Comparison of ENCODE assay signal across 7 mouse cellular contexts in the genomic region with DNA sequence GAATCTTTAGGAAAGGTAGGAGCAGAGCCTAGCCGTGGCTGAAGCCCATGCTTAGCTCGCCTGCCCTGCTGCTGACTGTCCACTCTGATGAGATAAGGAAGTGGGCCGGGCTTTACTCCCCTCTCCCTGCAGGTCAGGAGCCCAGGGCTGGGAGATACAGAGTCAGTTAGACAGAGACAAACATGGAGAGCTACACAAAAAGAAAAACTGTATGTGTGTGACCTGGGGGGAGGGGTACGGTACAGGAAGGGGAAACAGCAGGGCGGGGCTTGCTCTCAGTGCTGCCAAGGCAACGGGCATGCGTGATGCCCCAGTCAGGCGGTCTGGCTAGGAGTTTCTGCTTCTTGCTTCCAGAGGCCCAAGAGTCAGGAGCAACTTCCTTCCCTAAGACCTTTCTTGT. TPM values are rescaled to one million over a fixed set of nuclear protein-coding genes. Genes with fewer than 3 reads are reported as not detected.
DNase-seq lines count a peak whose midpoint lies in the region; ATAC-seq and TF ChIP-seq lines count a peak whose summit lies in the region.

No protein-coding gene starts in this region.

- H3K4me2 ChIP-seq in heart, embryonic 13.5 days, result peak overlapping the region; percentile 56
- H3K4me2 ChIP-seq in midbrain, embryonic 14.5 days (ENCODE audit: low read length), result no peak overlapping the region

- DNase-seq in testis, postnatal 14 days (ENCODE audit: low spot score), result no peak
- DNase-seq in limb, embryonic 10.5 days (ENCODE audit: low spot score), result no peak
- DNase-seq in skeletal muscle tissue, adult 2 months (ENCODE audit: low read depth, low spot score), result peak; percentile 30
- DNase-seq in midbrain, embryonic 14.5 days, result no peak
- no peak for DNase-seq in cerebellum, adult 2 months

- H3K4me1 ChIP-seq in testis, adult 2 months (ENCODE audit: control insufficient read depth, insufficient read depth, low read length), result no peaks in the 10 kb centered on the region; the same call in 1 of the 2 replicates
- peaks cover 52% of the 10 kb centered on the region for H3K4me1 ChIP-seq in heart, embryonic 13.5 days
- H3K4me1 ChIP-seq in limb, embryonic 10.5 days, result peaks cover 10% of the 10 kb centered on the region
- H3K4me1 ChIP-seq in midbrain, embryonic 14.5 days (ENCODE audit: control insufficient read depth, insufficient read depth, low read length), result no peaks in the 10 kb centered on the region
- H3K4me1 ChIP-seq in cerebellum, adult 2 months (ENCODE audit: control insufficient read depth, insufficient read depth, low read length), result peaks cover 3% of the 10 kb centered on the region

- H3K36me3 ChIP-seq in testis, adult 2 months (ENCODE audit: control insufficient read depth, insufficient read depth, low read length), result peaks cover 2% of the 10 kb centered on the region
- H3K36me3 ChIP-seq in heart, embryonic 13.5 days, result peaks cover 65% of the 10 kb centered on the region
- peaks cover 97% of the 10 kb centered on the region for H3K36me3 ChIP-seq in limb, embryonic 10.5 days
- H3K36me3 ChIP-seq in midbrain, embryonic 14.5 days (ENCODE audit: control insufficient read depth, insufficient read depth, low read length), result peaks cover 77% of the 10 kb centered on the region

- 0 out of 2 replicates have a peak, but pooled peaks have one; percentile 11 for ATAC-seq in heart, embryonic 13.5 days (ENCODE audit: extremely low read depth, insufficient number of reproducible peaks, low FRiP score, low TSS enrichment)
- no peak for ATAC-seq in midbrain, embryonic 14.5 days (ENCODE audit: low FRiP score, low TSS enrichment)

- TF ChIP-seq CTCF in testis, adult 2 months (IDR thresholded peaks at IDR 0.05; ENCODE audit: control insufficient read depth, insufficient read depth, insufficient replicate concordance, low read depth, low read length), result no peak
- no peak for TF ChIP-seq CTCF in cerebellum, adult 2 months (IDR thresholded peaks at IDR 0.05; ENCODE audit: borderline replicate concordance, insufficient read depth, low read depth, low read length)

- H3K9ac ChIP-seq in heart, embryonic 13.5 days, result peak overlapping the region; percentile 68
- H3K9ac ChIP-seq in midbrain, embryonic 14.5 days (replicated peaks; ENCODE audit: low read length), result no peak overlapping the region

- no peaks in the 10 kb centered on the region for H3K27me3 ChIP-seq in testis, adult 2 months (ENCODE audit: control insufficient read depth, insufficient read depth, low read length)
- H3K27me3 ChIP-seq in heart, embryonic 13.5 days (replicated peaks), result no peaks in the 10 kb centered on the region
- H3K27me3 ChIP-seq in limb, embryonic 10.5 days (ENCODE audit: low read depth, poor library complexity, severe bottlenecking), result no peaks in the 10 kb centered on the region
- H3K27me3 ChIP-seq in midbrain, embryonic 14.5 days (ENCODE audit: control insufficient read depth, insufficient read depth, low read length), result no peaks in the 10 kb centered on the region
- H3K27me3 ChIP-seq in cerebellum, adult 2 months (ENCODE audit: control insufficient read depth, insufficient read depth, low read length), result no peaks in the 10 kb centered on the region

- WGBS in heart, embryonic 13.5 days, result 16% methylated on average over 8 of the region's 8 CpGs
- WGBS in limb, embryonic 10.5 days, result 75% methylated on average over 8 of the region's 8 CpGs
- 86% methylated on average over 8 of the region's 8 CpGs for WGBS in midbrain, embryonic 14.5 days
- 73% methylated on average over 8 of the region's 8 CpGs for WGBS in cerebellum, adult 2 months

- no peaks in the 10 kb centered on the region for H3K9me3 ChIP-seq in heart, embryonic 13.5 days
- no peaks in the 10 kb centered on the region for H3K9me3 ChIP-seq in limb, embryonic 10.5 days (replicated peaks)
- no peaks in the 10 kb centered on the region for H3K9me3 ChIP-seq in midbrain, embryonic 14.5 days (ENCODE audit: control insufficient read depth, low read length)

- peak overlapping the region; percentile 32; the same call in 1 of the 2 replicates for H3K27ac ChIP-seq in testis, adult 2 months (ENCODE audit: control insufficient read depth, insufficient read depth, low read depth, low read length)
- H3K27ac ChIP-seq in heart, embryonic 13.5 days (replicated peaks), result peak overlapping the region; percentile 92
- H3K27ac ChIP-seq in limb, embryonic 10.5 days, result peak overlapping the region; percentile 50; the same call in 1 of the 2 replicates
- no peak overlapping the region for H3K27ac ChIP-seq in midbrain, embryonic 14.5 days (replicated peaks; ENCODE audit: low read depth, low read length)
- H3K27ac ChIP-seq in cerebellum, adult 2 months (ENCODE audit: insufficient read depth, low read length), result no peak overlapping the region

- H3K4me3 ChIP-seq in testis, adult 2 months (ENCODE audit: control insufficient read depth, low read depth, low read length), result no peak overlapping the region
- peak overlapping the region; percentile 10 for H3K4me3 ChIP-seq in heart, embryonic 13.5 days
- no peak overlapping the region for H3K4me3 ChIP-seq in limb, embryonic 10.5 days
- no peak overlapping the region for H3K4me3 ChIP-seq in midbrain, embryonic 14.5 days (replicated peaks; ENCODE audit: low read depth, low read length)
- no peak overlapping the region for H3K4me3 ChIP-seq in cerebellum, adult 2 months (replicated peaks; ENCODE audit: insufficient read depth, low read depth, low read length)

- TF ChIP-seq POLR2A in testis, adult 2 months (IDR thresholded peaks at IDR 0.05; ENCODE audit: control insufficient read depth, low read depth, low read length), result no peak
- TF ChIP-seq POLR2A in cerebellum, adult 2 months (IDR thresholded peaks at IDR 0.05; ENCODE audit: borderline replicate concordance, insufficient read depth, low read length), result no peak

RNA-seq across cellular contexts. Expression of gene Ecm1, which starts 1.0 kb away (rescaled TPM):
- polyA plus RNA-seq in testis, adult 2 months (2012; rRNA removed), result 26.7 and 37.2 TPM in 2 replicates
- polyA plus RNA-seq in heart, embryonic 13.5 days (2015; fragmentation: Nextera tagmentation; extraction: Ambion mirVana), result 61.1 and 68.7 TPM in 2 replicates
- polyA plus RNA-seq in limb, embryonic 10.5 days (2016; fragmentation: Nextera tagmentation; extraction: Ambion mirVana), result 7.5 and 11.1 TPM in 2 replicates
- polyA plus RNA-seq in midbrain, embryonic 14.5 days (2014; fragmentation: Nextera tagmentation; extraction: Ambion mirVana), result 6.1 and 10.9 TPM in 2 replicates
- polyA plus RNA-seq in cerebellum, adult 2 months (2012; rRNA removed), result 14.3 and 14.7 TPM in 2 replicates

RNA-seq across cellular contexts. Expression of gene Tars2, which starts 19.6 kb away (rescaled TPM):
- 24.7 and 25.7 TPM in 2 replicates for polyA plus RNA-seq in testis, adult 2 months (2012; rRNA removed)
- polyA plus RNA-seq in heart, embryonic 13.5 days (2015; fragmentation: Nextera tagmentation; extraction: Ambion mirVana), result 39.5 and 40.0 TPM in 2 replicates
- 82.1 and 86.1 TPM in 2 replicates for polyA plus RNA-seq in limb, embryonic 10.5 days (2016; fragmentation: Nextera tagmentation; extraction: Ambion mirVana)
- polyA plus RNA-seq in midbrain, embryonic 14.5 days (2014; fragmentation: Nextera tagmentation; extraction: Ambion mirVana), result 41.6 and 52.3 TPM in 2 replicates
- polyA plus RNA-seq in cerebellum, adult 2 months (2012; rRNA removed), result 41.3 and 43.3 TPM in 2 replicates

RNA-seq across cellular contexts. Expression of gene Adamtsl4, which starts 52.7 kb away (rescaled TPM):
- polyA plus RNA-seq in testis, adult 2 months (2012; rRNA removed), result 0.74 and 2.3 TPM in 2 replicates
- 4.8 and 7.3 TPM in 2 replicates for polyA plus RNA-seq in heart, embryonic 13.5 days (2015; fragmentation: Nextera tagmentation; extraction: Ambion mirVana)
- polyA plus RNA-seq in limb, embryonic 10.5 days (2016; fragmentation: Nextera tagmentation; extraction: Ambion mirVana), result 0.63 and 0.77 TPM in 2 replicates
- polyA plus RNA-seq in midbrain, embryonic 14.5 days (2014; fragmentation: Nextera tagmentation; extraction: Ambion mirVana), result 0.80 and 1.1 TPM in 2 replicates
- 13.5 and 15.9 TPM in 2 replicates for polyA plus RNA-seq in cerebellum, adult 2 months (2012; rRNA removed)

Comparison
In these comparisons a context has a peak if more than half of its experiments do, and no peak if none do; other contexts are left out.
1. H3K27ac ChIP-seq: peak in testis, adult 2 months (single experiment), heart, embryonic 13.5 days (single experiment) and limb, embryonic 10.5 days (single experiment); none in midbrain, embryonic 14.5 days (single experiment) and cerebellum, adult 2 months (single experiment).